Mouse (Mus musculus): ENCODE measurements around the gene Lgals9. TPM values are rescaled to one million over a fixed set of nuclear protein-coding genes. Genes with fewer than 3 reads are reported as not detected.
"Not testable (repeated sequence)": the region's sequence is repeated elsewhere in the genome, so short reads cannot be mapped to it uniquely, and the experiment has no call there.

The Lgals9 gene
- total RNA-seq, 4 experiments from 2014 or later: 4.8 to 13.3 (median 7.3) TPM

GRCm38 (mm10) chr11:79007356-79007755 is 22.6 kb upstream of the Lgals9 start:
- not testable (repeated sequence) for DNase-seq (ENCODE audit: low spot score in 2 of 2)

GRCm38 (mm10) chr11:79006417-79006816 is 21.7 kb upstream of the Lgals9 start:
- DNase-seq (ENCODE audit: low spot score in 2 of 2): no peak

- DNase-seq (ENCODE audit: low spot score in 2 of 2): no peak
These were observed 21.0 kb upstream of the Lgals9 start for GRCm38 (mm10) chr11:79005578-79006394.

DNA sequence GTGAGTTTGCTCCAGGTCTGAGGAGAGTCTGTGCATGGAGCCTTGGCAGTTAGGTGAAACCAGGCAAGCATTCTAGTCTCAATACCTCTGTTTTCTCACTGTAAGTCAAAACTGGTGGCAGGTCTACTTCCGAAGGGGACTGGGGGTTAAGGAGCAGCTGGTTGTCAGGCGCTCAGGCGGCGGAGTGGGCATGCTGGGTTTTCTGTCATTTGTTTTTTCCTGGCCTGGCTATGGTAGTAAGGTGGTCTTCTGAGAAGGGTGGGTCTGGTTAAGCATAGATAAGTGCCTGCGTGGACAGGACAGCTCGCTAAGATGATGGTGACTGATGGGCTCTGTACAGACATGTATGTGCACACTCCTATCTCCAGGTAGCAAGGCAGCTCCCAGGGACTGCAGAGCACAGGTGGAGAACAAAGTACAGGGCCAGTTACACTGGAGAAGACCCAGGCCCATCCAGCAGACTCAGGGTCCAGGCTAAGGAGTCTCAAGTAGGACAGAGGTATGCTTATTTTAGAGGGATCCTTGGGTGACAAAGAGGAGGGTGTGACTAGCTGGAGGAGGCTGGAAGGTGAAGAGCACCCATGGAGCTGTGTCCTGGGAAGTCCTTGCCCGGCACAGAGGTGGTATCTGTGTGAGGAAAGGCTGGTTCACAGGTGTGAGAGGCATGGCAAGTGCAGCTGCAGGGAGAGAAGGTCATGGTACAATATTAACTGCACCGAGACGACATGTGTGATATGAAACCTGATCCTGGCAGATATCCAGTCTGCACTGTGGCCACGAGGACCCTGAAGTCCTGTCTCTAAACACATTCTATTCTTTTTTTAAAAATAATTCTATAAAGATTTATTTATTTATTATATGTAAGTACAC is 19.3 kb upstream of the Lgals9 start:
- DNase-seq (ENCODE audit: low spot score in 2 of 2): no peak

- DNase-seq (ENCODE audit: low spot score in 2 of 2): no peak
These were observed 18.5 kb upstream of the Lgals9 start for GRCm38 (mm10) chr11:79003053-79003768.

GRCm38 (mm10) chr11:79002551-79002951 is 17.8 kb upstream of the Lgals9 start:
- no peak for DNase-seq (ENCODE audit: low spot score in 2 of 2)

- no peak for DNase-seq (ENCODE audit: low spot score in 2 of 2)
These were observed 17.1 kb upstream of the Lgals9 start for GRCm38 (mm10) chr11:79001871-79002270.

DNA sequence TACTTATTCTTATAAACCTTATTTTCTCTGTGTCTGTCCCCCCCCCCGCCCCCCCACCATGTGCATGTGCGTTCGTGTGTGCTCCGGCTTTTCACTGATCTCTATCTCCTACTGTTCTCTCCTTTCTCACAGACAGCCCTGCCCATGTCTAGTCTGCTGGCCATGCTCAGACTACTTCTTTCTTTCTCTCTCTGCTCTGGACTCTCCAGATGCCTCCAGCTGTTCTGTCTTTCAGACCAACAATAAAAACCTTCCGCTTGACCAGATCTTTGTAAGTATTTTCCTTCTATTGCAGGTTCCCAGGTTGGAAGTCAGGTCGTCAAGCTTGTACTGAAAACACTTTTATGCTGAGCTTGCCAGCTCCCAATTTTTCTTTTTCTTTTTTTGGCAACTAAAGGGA is 14.4 kb upstream of the Lgals9 start:
- no peak for DNase-seq (ENCODE audit: low spot score in 2 of 2)

GRCm38 (mm10) chr11:78990875-78991543 is 6.3 kb upstream of the Lgals9 start:
- DNase-seq (ENCODE audit: low spot score in 2 of 2): not testable (repeated sequence)

GRCm38 (mm10) chr11:78990096-78990495 is 5.3 kb upstream of the Lgals9 start:
- DNase-seq (ENCODE audit: low spot score in 2 of 2): no peak

- not testable (repeated sequence) for DNase-seq (ENCODE audit: low spot score in 2 of 2)
These were observed 4.5 kb upstream of the Lgals9 start for GRCm38 (mm10) chr11:78989206-78989605.

- no peak for DNase-seq (ENCODE audit: low spot score in 2 of 2)
These were observed 1.7 kb upstream of the Lgals9 start for GRCm38 (mm10) chr11:78986311-78987002.

GRCm38 (mm10) chr11:78985505-78985904 is 759 bp upstream of the Lgals9 start:
- DNase-seq (ENCODE audit: low spot score in 2 of 2): no peak

DNA sequence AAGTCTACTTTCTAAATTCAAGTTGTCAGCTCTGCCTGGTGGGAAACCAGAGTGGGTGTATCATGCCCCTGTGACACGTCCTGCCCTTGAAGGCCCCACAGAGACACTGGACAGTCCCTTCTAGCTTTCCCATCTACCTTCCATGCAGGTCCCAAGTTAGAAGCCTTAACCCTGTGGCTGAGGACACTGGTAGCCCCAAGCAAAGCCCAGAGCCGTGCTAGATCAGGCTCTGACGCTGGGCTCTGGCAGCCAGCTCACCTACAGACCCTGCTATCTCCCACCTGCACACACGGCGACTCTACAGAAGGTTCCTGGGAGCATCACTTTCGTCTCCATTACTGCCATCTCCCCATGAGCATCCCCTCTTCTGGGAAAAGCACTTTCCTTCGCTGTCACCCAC is 1.2 kb downstream of the Lgals9 start:
- DNase-seq (ENCODE audit: low spot score in 2 of 2): no peak

DNA sequence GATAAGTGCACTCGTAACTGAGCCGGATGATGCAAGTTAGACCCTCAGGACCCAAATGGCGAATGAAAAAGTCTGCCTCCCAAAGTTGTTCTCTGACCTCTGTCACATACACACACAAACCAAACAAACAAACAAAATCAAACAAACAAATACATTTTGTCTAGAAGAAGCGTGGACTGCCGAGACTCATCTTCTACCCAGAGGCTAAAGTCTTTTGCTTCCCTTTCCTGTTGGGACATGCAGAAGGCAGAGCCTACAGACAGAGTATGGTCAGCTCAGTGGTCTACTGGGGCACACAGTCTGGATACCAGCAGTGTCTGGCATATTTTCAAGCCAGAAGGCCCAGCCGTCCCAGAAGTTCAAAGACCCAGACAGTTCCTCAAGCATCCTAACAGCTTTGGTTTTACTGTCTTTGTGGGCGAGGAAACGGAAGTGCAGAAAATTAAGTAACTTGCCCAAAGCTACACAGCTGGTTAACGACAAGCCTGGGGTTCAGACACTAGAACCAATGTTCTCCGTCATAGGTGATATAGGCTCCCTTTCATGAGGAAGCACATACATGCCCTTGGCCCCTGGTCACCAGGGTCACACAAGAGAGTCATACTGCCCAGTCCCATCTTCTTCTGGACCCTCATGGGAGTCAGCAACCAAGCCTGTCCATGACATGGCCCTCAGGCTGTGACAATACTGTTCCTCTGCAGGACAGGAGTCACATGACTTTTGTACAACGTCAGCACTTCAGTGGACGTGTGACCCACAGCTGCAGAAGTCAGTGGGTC is 2.0 kb downstream of the Lgals9 start:
- no peak for DNase-seq (ENCODE audit: low spot score in 2 of 2)

DNA sequence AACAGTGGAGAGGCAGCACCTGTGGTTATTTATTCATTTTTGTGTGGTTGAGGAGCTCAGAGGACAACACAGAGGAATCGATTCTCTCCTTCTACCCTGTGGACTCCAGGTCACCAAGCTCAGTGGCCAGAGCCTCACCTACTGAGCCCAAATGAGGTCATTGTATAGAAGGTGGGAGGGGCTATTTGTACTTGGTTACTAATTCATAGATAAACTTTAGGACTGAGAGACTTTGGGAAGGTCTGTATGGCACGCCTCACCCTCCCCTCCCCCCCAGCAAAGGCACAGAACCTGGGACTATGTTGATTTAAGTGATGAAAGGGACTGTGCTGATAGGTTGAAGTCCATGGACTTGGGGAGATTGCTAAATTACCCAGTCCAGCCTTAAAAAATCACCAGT is 2.7 kb downstream of the Lgals9 start:
- DNase-seq (ENCODE audit: low spot score in 2 of 2): no peak

GRCm38 (mm10) chr11:78980083-78980634 is 4.6 kb downstream of the Lgals9 start:
- no peak for DNase-seq (ENCODE audit: low spot score in 2 of 2)

DNA sequence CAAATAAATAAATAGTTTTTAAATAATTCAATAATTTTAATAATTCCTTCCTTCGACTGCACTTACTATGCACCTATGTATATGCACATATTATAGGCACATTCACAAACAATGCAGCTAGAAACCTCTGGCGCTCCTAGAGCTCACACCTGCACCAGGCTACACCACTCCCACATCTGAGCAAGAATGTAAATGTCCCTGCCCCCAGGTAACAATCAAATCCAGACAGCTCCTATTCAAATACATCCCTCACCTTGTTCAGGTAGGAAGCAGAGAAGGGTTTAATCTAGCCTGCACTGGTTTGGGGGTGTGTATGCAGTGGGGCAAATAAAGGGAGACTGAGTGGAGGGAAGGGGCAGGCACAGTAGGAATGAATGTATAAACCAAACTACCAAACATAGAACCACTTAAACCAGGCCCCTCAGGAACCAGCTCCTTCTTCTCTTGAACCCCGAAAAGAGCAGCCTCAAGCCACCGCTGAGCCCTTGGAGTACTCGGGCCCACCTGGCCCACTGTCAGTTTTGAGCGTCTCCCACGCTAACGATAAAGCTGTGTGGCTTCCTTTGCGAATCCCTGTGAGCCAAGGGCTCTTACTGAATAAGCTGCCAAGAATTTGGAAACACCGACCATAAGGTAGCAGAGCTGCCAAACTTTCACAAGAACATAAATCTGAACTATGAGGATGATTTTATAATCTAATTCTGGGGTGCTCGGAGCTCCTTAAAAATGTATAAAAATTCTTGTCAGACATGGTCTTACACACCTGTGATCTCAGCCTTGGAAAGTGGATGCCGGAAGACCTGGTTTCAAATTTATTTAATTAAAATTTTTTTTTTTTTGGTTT is 6.3 kb downstream of the Lgals9 start:
- no peak for DNase-seq (ENCODE audit: low spot score in 2 of 2)

Data from left cerebral cortex, adult 8-10 months (tissue).